Mouse (Mus musculus) hindbrain, embryonic 14.5 days (tissue): Measurements from ENCODE around the gene Golgb1. TPM values are rescaled to one million over a fixed set of nuclear protein-coding genes. Genes with fewer than 3 reads are reported as not detected.

Experiments
- ATAC-seq: fragments of 200-750 bp; cut with Nextera tagmentation; 2 replicates; pipeline ENCODE4 v1.8.0; 2017; ENCODE audit warnings: moderate number of reproducible peaks, mild to moderate bottlenecking, moderate TSS enrichment, moderate library complexity; ENCODE audit not compliant: low FRiP score
- DNase-seq: peaks from one replicate; pipeline ENCODE4 v3.0.0-alpha.2; 2015; ENCODE audit warnings: low spot score
- H3K27ac ChIP-seq: fragments of 300-500 bp; sonication (generic); 2 replicates; pipeline ENCODE4 v1.5.1; 2014; ENCODE audit warnings: mild to moderate bottlenecking, moderate library complexity
- H3K27me3 ChIP-seq: fragments of 300-500 bp; sonication (generic); 2 replicates; pipeline ENCODE4 v1.6.1; 2014; ENCODE audit warnings: mild to moderate bottlenecking, low read length, mixed read lengths; ENCODE audit not compliant: control insufficient read depth, insufficient read depth
- H3K36me3 ChIP-seq: fragments of 300-500 bp; sonication (generic); replicated peaks from 2 replicates; pipeline ENCODE4 v1.6.1; 2014; ENCODE audit not compliant: control insufficient read depth, insufficient read depth
- H3K4me1 ChIP-seq: fragments of 300-500 bp; sonication (generic); replicated peaks from 2 replicates; pipeline ENCODE4 v1.6.1; 2014; ENCODE audit warnings: antibody characterized with exemption, low read length, mixed read lengths; ENCODE audit not compliant: control insufficient read depth, insufficient read depth
- H3K4me2 ChIP-seq: fragments of 300-500 bp; sonication (generic); replicated peaks from 2 replicates; pipeline ENCODE4 v1.6.1; 2014; ENCODE audit warnings: mild to moderate bottlenecking, moderate library complexity
- H3K4me3 ChIP-seq: fragments of 300-500 bp; sonication (generic); replicated peaks from 2 replicates; pipeline ENCODE4 v1.5.1; 2014; ENCODE audit warnings: mild to moderate bottlenecking, low read length
- H3K9ac ChIP-seq: fragments of 300-500 bp; sonication (generic); 2 replicates; pipeline ENCODE4 v1.6.1; 2014
- H3K9me3 ChIP-seq: fragments of 300-500 bp; sonication (generic); 2 replicates; pipeline ENCODE4 v1.6.1; 2016; ENCODE audit warnings: low read length; ENCODE audit not compliant: control insufficient read depth
- WGBS: fragments of 180-500 bp; shearing (Covaris S2); extraction: QIAGEN DNeasy Blood & Tissue Kit; methylation state at CpG from one replicate; pipeline ENCODE4 v1.1.7; 2014; 5-methylcytosine and 5-hydroxymethylcytosine counted together
- polyA plus RNA-seq: library from polyadenylated mRNA; unstranded; fragments of >200 nt; fragmentation: Nextera tagmentation; extraction: Ambion mirVana; gene quantifications from 2 replicates; pipeline ENCODE4 v1.2.1, GENCODE M21; 2014

The Golgb1 gene
- polyA plus RNA-seq, 1 experiment from 2014 or later = 86.1 TPM

DNA sequence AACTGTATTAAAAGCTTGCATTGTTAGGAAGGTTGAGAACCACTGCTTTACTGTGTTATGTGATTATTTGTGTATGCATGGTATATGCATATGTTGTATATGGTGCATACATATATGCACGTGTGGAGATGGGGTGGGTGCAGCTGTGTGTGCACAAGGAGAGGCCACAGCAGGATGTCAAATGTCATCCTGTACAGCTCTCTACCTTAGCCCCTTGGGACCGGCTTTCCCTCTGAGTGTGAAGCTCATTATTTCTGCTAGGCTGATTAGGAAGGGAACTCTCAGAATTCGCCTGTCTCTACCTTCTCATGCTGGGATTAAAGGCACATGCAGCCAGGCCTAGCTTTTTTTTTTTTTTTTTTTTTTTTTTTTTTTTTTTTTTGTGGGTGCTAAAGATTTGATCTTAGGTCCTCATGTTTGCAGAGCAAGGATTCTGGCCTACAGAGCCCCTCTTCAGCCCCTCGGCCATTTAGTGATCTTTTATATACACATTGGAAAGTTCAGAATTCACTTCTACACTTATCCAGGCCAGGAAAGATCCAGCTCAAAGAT is 72.8 kb downstream of the Golgb1 start:
- Histone ChIP-seq H3K27ac (no peak overlapping the region), H3K9ac (no peak overlapping the region), H3K4me1 (no peaks in the 10 kb centered on the region), H3K27me3 (no peaks in the 10 kb centered on the region), H3K9me3 (no peaks in the 10 kb centered on the region), H3K36me3 (no peaks in the 10 kb centered on the region), H3K4me2 (no peak overlapping the region), H3K4me3 (no peak overlapping the region)
- DNase-seq (no peak), ATAC-seq (no peak)
- 59% methylated on average over 4 of the region's 4 CpGs for WGBS

DNA sequence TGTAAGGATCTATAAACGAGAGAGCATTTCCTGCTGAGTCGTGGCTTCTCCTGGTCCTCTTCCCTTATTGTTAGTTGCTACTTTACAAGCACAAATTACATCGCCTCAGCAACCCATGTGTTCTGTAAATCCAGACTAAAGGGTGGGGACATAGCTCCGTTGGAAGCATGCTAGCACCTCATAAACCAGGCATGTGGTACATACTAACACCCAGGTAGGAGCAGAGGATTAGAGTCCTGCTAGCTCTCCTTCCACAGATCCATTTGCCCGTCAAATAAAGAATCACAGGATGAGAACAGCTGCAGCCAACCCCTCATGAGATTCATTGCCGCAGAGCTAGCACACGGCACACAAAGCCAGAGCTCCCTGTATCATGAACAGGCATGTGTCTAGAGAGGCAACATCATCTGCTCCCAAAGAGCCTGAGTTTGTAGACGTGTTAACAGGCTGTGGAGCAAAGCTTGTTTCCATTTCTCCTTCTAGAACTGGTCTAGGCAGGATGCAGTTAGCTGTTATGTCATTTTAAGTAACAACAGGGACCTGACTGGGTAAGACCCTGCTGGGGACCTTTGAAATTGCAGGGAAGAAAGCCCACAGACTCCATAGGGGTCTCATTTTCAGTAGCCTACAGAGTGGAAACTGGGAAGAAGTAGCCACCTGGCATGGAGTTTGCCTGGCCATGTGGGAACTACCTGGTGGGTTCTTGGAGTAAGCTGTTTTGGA is 74.8 kb downstream of the Golgb1 start:
- Histone ChIP-seq H3K4me3 (no peak overlapping the region), H3K9ac (no peak overlapping the region), H3K27me3 (no peaks in the 10 kb centered on the region), H3K9me3 (no peaks in the 10 kb centered on the region), H3K4me1 (no peaks in the 10 kb centered on the region), H3K36me3 (no peaks in the 10 kb centered on the region), H3K4me2 (no peak overlapping the region), H3K27ac (no peak overlapping the region)
- ATAC-seq = no peak
- DNase-seq = no peak
- 65% methylated on average over 8 of the region's 8 CpGs for WGBS

DNA sequence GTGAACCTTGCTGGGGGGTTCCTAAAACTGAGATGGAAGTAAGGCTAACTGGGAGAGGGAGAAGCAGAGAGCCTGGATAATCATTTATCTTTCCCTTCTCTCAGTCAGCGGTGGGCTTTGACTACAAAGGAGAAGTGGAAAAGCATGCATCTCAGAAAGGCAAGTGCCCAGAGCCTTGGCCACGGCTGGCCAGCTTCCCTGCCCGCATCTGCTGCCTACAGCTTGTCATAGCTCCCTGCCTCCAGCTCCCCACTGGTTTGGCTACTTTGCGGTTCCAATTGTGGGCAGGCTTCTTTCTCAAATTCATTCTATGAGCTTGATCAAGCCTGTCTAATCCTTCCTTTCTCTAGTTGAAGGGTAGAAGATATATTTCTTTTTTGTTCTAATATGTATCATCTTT is 76.1 kb downstream of the Golgb1 start:
- Histone ChIP-seq H3K9ac (no peak overlapping the region), H3K4me1 (no peaks in the 10 kb centered on the region), H3K4me3 (no peak overlapping the region), H3K36me3 (no peaks in the 10 kb centered on the region), H3K4me2 (no peak overlapping the region), H3K9me3 (no peaks in the 10 kb centered on the region), H3K27ac (no peak overlapping the region), H3K27me3 (no peaks in the 10 kb centered on the region)
- no peak; the same call in 1 of the 2 replicates for ATAC-seq
- 23% methylated on average over 4 of the region's 4 CpGs for WGBS
- no peak for DNase-seq

DNA sequence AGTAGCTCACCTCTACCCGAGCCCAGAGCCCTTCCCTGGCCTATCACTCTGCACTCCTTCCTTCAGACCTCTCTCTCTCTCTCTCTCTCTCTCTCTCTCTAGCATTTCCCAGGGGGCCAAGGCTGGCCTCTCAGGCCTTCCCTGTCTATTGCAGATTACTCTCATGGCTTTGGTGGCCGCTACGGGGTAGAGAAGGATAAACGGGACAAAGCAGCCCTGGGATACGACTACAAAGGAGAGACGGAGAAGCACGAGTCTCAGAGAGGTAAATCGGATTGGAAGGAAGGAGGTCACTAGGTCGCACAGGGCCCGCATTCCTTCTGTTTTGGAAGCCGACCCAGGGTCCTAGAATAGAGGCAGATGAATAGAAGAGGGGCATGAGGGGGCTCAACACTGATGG is 80.2 kb downstream of the Golgb1 start:
- no peak overlapping the region for H3K27ac ChIP-seq
- no peak for DNase-seq
- H3K4me2 ChIP-seq = no peak overlapping the region
- H3K36me3 ChIP-seq = no peaks in the 10 kb centered on the region
- no peak for ATAC-seq
- WGBS = 46% methylated on average over 11 of the region's 11 CpGs
- no peaks in the 10 kb centered on the region for H3K9me3 ChIP-seq
- H3K27me3 ChIP-seq = no peaks in the 10 kb centered on the region
- no peak overlapping the region for H3K4me3 ChIP-seq
- no peak overlapping the region for H3K9ac ChIP-seq
- no peaks in the 10 kb centered on the region for H3K4me1 ChIP-seq

DNA sequence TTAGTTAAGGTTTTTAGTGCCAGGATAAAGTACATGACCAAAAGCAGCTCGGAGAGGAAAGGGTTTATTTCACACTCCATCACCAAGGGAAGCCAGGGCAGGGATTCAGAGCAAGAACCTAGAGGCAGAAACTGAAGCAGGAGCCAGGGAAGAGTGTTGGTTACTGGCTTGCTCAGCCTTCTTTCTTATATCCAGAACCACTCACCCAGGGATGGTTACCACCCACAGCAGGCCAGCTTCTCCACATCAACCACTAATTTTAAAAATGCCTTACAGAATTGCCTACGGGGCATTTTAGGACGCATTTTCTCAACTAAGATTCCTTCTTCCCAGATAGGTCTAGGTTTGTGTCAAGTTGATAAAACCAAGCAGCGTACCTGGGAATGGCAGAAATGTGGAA is 88.5 kb downstream of the Golgb1 start:
- Histone ChIP-seq H3K9ac (no peak overlapping the region), H3K36me3 (no peaks in the 10 kb centered on the region), H3K4me1 (no peaks in the 10 kb centered on the region), H3K4me3 (no peak overlapping the region), H3K9me3 (no peaks in the 10 kb centered on the region), H3K27ac (no peak overlapping the region), H3K27me3 (no peaks in the 10 kb centered on the region), H3K4me2 (no peak overlapping the region)
- DNase-seq (no peak), ATAC-seq (no peak)
- 87% methylated on average over 4 of the region's 4 CpGs for WGBS

DNA sequence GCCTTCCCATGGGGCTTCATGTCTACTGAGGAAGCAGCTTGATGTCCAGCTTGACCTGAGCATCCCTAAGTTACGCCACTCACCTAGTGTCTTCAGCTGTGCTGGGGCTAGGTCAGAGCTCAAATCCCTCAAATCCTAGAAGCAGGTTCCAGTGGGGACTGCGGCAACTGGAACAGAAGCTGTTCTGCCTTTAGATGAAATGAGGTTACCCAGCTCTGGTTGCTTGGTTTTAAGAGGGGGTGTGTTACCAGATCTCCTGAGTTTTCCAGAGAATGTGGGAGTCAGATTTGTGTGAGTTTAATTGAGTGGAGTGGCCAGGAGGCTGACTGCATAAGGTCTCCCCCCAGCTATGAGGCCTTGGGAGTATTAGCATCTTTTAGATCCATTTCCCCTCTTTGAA is 104.2 kb downstream of the Golgb1 start:
- Histone ChIP-seq H3K4me1 (no peaks in the 10 kb centered on the region), H3K9ac (no peak overlapping the region), H3K27ac (no peak overlapping the region), H3K36me3 (no peaks in the 10 kb centered on the region), H3K9me3 (peaks cover 4% of the 10 kb centered on the region; the same call in 1 of the 2 replicates), H3K27me3 (no peaks in the 10 kb centered on the region), H3K4me3 (no peak overlapping the region), H3K4me2 (no peak overlapping the region)
- 92% methylated on average over 2 of the region's 2 CpGs for WGBS
- no peak for ATAC-seq
- DNase-seq = no peak

Other genes starting within 250 kb of the Golgb1 start
- gene Cd86, start 209.1 kb upstream of the Golgb1 start, polyA plus RNA-seq = 2.0 and 3.1 TPM in 2 replicates
- 0.19 and 0.48 TPM in 2 replicates for gene Ildr1, start 181.2 kb upstream of the Golgb1 start, polyA plus RNA-seq
- gene Slc15a2, start 90.2 kb upstream of the Golgb1 start, polyA plus RNA-seq = 14.9 and 16.3 TPM in 2 replicates
- gene Iqcb1, start 46.8 kb upstream of the Golgb1 start, polyA plus RNA-seq = 61.5 and 62.4 TPM in 2 replicates
- gene Eaf2, start 137 bp upstream of the Golgb1 start, polyA plus RNA-seq = 0.27 and 0.89 TPM in 2 replicates
- 0.73 and 0.99 TPM in 2 replicates for gene Hcls1, start 59.8 kb downstream of the Golgb1 start, polyA plus RNA-seq
- 0.09 TPM in 1 of 2 replicates, not detected in the other for gene Fbxo40, start 115.3 kb downstream of the Golgb1 start, polyA plus RNA-seq
- 2.6 and 2.7 TPM in 2 replicates for gene Polq, start 136.6 kb downstream of the Golgb1 start, polyA plus RNA-seq